Mouse (Mus musculus): ENCODE measurements around the gene Astn2.

- TF ChIP-seq POLR2A (IDR thresholded peaks at IDR 0.05; ENCODE audit: borderline replicate concordance, control insufficient read depth, low read depth, low read length) (no peak), CTCF (IDR thresholded peaks at IDR 0.05; ENCODE audit: control insufficient read depth, insufficient read depth, low read length) (no peak)
These were observed 718.0 kb downstream of the Astn2 start for GRCm38 (mm10) chr4:65686258-65687005.

Data from bone marrow, adult 2 months (tissue).